Mouse (Mus musculus): ENCODE measurements around the gene Smurf1. TPM values are rescaled to one million over a fixed set of nuclear protein-coding genes. Genes with fewer than 3 reads are reported as not detected.

The Smurf1 gene
- total and polyA plus RNA-seq, 2 experiments from 2014 or later = 9.1 to 29.9 TPM

- Histone ChIP-seq H3K27me3 (ENCODE audit: control insufficient read depth, insufficient read depth, low read length) (no peaks in the 10 kb centered on the region), H3K4me2 (ENCODE audit: low read depth, low read length) (no peak overlapping the region), H3K27ac (ENCODE audit: low read depth) (peak overlapping the region; percentile 46; the same call in 1 of the 2 replicates), H3K4me3 (ENCODE audit: low read depth, low read length) (no peak overlapping the region), H3K9me3 (replicated peaks; ENCODE audit: control insufficient read depth, low read length) (no peaks in the 10 kb centered on the region), H3K4me1 (ENCODE audit: control insufficient read depth, insufficient read depth) (no peaks in the 10 kb centered on the region), H3K9ac (replicated peaks; ENCODE audit: low read depth, low read length) (no peak overlapping the region), H3K36me3 (replicated peaks; ENCODE audit: control insufficient read depth, insufficient read depth, low read length) (no peaks in the 10 kb centered on the region)
- peak; percentile 34 for DNase-seq (ENCODE audit: low spot score)
- WGBS = 68% methylated on average over 7 of the region's 7 CpGs
- TF ChIP-seq CTCF (IDR thresholded peaks at IDR 0.05; ENCODE audit: low read depth) (no peak), EP300 (IDR thresholded peaks at IDR 0.05; ENCODE audit: low read depth) (no peak)
- ATAC-seq (ENCODE audit: insufficient read depth, low read depth) = peak; percentile 12; the same call in 1 of the 2 replicates
Observed at GRCm38 (mm10) chr5:144870782-144871181, 94.9 kb downstream of the Smurf1 start.

GRCm38 (mm10) chr5:144869466-144869865, 96.2 kb downstream of the Smurf1 start:
- DNase-seq (ENCODE audit: low spot score) (no peak), ATAC-seq (ENCODE audit: insufficient read depth, low read depth) (no peak)
- no peak overlapping the region for H3K4me2 ChIP-seq (ENCODE audit: low read depth, low read length)
- H3K27ac ChIP-seq (ENCODE audit: low read depth) = 0 out of 2 replicates have a peak overlapping the region, but pooled peaks have one; percentile 9
- no peak overlapping the region for H3K4me3 ChIP-seq (ENCODE audit: low read depth, low read length)
- H3K27me3 ChIP-seq (ENCODE audit: control insufficient read depth, insufficient read depth, low read length) = no peaks in the 10 kb centered on the region
- no peaks in the 10 kb centered on the region for H3K36me3 ChIP-seq (replicated peaks; ENCODE audit: control insufficient read depth, insufficient read depth, low read length)
- TF ChIP-seq EP300 (IDR thresholded peaks at IDR 0.05; ENCODE audit: low read depth) (no peak), CTCF (IDR thresholded peaks at IDR 0.05; ENCODE audit: low read depth) (no peak)
- 68% methylated on average over 7 of the region's 7 CpGs for WGBS
- no peak overlapping the region for H3K9ac ChIP-seq (replicated peaks; ENCODE audit: low read depth, low read length)
- no peaks in the 10 kb centered on the region for H3K9me3 ChIP-seq (replicated peaks; ENCODE audit: control insufficient read depth, low read length)
- H3K4me1 ChIP-seq (ENCODE audit: control insufficient read depth, insufficient read depth) = no peaks in the 10 kb centered on the region

- Histone ChIP-seq H3K36me3 (replicated peaks; ENCODE audit: control insufficient read depth, insufficient read depth, low read length) (no peaks in the 10 kb centered on the region), H3K4me3 (ENCODE audit: low read depth, low read length) (no peak overlapping the region), H3K9ac (replicated peaks; ENCODE audit: low read depth, low read length) (no peak overlapping the region), H3K4me1 (ENCODE audit: control insufficient read depth, insufficient read depth) (no peaks in the 10 kb centered on the region), H3K27ac (ENCODE audit: low read depth) (no peak overlapping the region), H3K4me2 (ENCODE audit: low read depth, low read length) (no peak overlapping the region), H3K27me3 (ENCODE audit: control insufficient read depth, insufficient read depth, low read length) (no peaks in the 10 kb centered on the region), H3K9me3 (replicated peaks; ENCODE audit: control insufficient read depth, low read length) (no peaks in the 10 kb centered on the region)
- WGBS = 59% methylated on average over 8 of the region's 8 CpGs
- ATAC-seq (ENCODE audit: insufficient read depth, low read depth) = peak; percentile 47
- DNase-seq (ENCODE audit: low spot score) = peak; percentile 32
- TF ChIP-seq CTCF (IDR thresholded peaks at IDR 0.05; ENCODE audit: low read depth) (peak; percentile 52), EP300 (IDR thresholded peaks at IDR 0.05; ENCODE audit: low read depth) (no peak)
Observed at GRCm38 (mm10) chr5:144866923-144867322, 98.7 kb downstream of the Smurf1 start.

GRCm38 (mm10) chr5:144860913-144861312, 104.7 kb downstream of the Smurf1 start:
- Histone ChIP-seq H3K36me3 (replicated peaks; ENCODE audit: control insufficient read depth, insufficient read depth, low read length) (peaks cover 49% of the 10 kb centered on the region), H3K4me2 (ENCODE audit: low read depth, low read length) (no peak overlapping the region), H3K4me1 (ENCODE audit: control insufficient read depth, insufficient read depth) (no peaks in the 10 kb centered on the region), H3K27me3 (ENCODE audit: control insufficient read depth, insufficient read depth, low read length) (no peaks in the 10 kb centered on the region), H3K9ac (replicated peaks; ENCODE audit: low read depth, low read length) (no peak overlapping the region), H3K27ac (ENCODE audit: low read depth) (no peak overlapping the region), H3K4me3 (ENCODE audit: low read depth, low read length) (no peak overlapping the region), H3K9me3 (replicated peaks; ENCODE audit: control insufficient read depth, low read length) (no peaks in the 10 kb centered on the region)
- TF ChIP-seq CTCF (IDR thresholded peaks at IDR 0.05; ENCODE audit: low read depth) = no peak
- TF ChIP-seq EP300 (IDR thresholded peaks at IDR 0.05; ENCODE audit: low read depth) = no peak
- ATAC-seq (ENCODE audit: insufficient read depth, low read depth) = no peak
- no peak for DNase-seq (ENCODE audit: low spot score)
- WGBS = 96% methylated on average over 8 of the region's 8 CpGs

GRCm38 (mm10) chr5:144859284-144859683, 106.4 kb downstream of the Smurf1 start:
- WGBS = 84% methylated on average over 9 of the region's 9 CpGs
- DNase-seq (ENCODE audit: low spot score) = no peak

GRCm38 (mm10) chr5:144858527-144858926, 107.1 kb downstream of the Smurf1 start:
- Histone ChIP-seq H3K27ac (ENCODE audit: low read depth) (no peak overlapping the region), H3K4me3 (ENCODE audit: low read depth, low read length) (no peak overlapping the region), H3K4me2 (ENCODE audit: low read depth, low read length) (no peak overlapping the region), H3K9me3 (replicated peaks; ENCODE audit: control insufficient read depth, low read length) (no peaks in the 10 kb centered on the region), H3K9ac (replicated peaks; ENCODE audit: low read depth, low read length) (no peak overlapping the region), H3K4me1 (ENCODE audit: control insufficient read depth, insufficient read depth) (no peaks in the 10 kb centered on the region), H3K36me3 (replicated peaks; ENCODE audit: control insufficient read depth, insufficient read depth, low read length) (peaks cover 70% of the 10 kb centered on the region), H3K27me3 (ENCODE audit: control insufficient read depth, insufficient read depth, low read length) (no peaks in the 10 kb centered on the region)
- ATAC-seq (ENCODE audit: insufficient read depth, low read depth) = no peak
- no peak for TF ChIP-seq CTCF (IDR thresholded peaks at IDR 0.05; ENCODE audit: low read depth)
- TF ChIP-seq EP300 (IDR thresholded peaks at IDR 0.05; ENCODE audit: low read depth) = no peak
- DNase-seq (ENCODE audit: low spot score) = no peak
- WGBS = 85% methylated on average over 15 of the region's 15 CpGs

More at GRCm38 (mm10) chr5:144859284-144859683, 106.4 kb downstream of the Smurf1 start:
- ATAC-seq (ENCODE audit: insufficient read depth, low read depth) = no peak
- no peak overlapping the region for H3K9ac ChIP-seq (replicated peaks; ENCODE audit: low read depth, low read length)
- H3K9me3 ChIP-seq (replicated peaks; ENCODE audit: control insufficient read depth, low read length) = no peaks in the 10 kb centered on the region
- peaks cover 63% of the 10 kb centered on the region for H3K36me3 ChIP-seq (replicated peaks; ENCODE audit: control insufficient read depth, insufficient read depth, low read length)
- no peak overlapping the region for H3K4me2 ChIP-seq (ENCODE audit: low read depth, low read length)
- no peaks in the 10 kb centered on the region for H3K27me3 ChIP-seq (ENCODE audit: control insufficient read depth, insufficient read depth, low read length)
- no peaks in the 10 kb centered on the region for H3K4me1 ChIP-seq (ENCODE audit: control insufficient read depth, insufficient read depth)
- TF ChIP-seq CTCF (IDR thresholded peaks at IDR 0.05; ENCODE audit: low read depth) (no peak), EP300 (IDR thresholded peaks at IDR 0.05; ENCODE audit: low read depth) (no peak)
- H3K27ac ChIP-seq (ENCODE audit: low read depth) = no peak overlapping the region
- no peak overlapping the region for H3K4me3 ChIP-seq (ENCODE audit: low read depth, low read length)
